Mouse (Mus musculus) spleen, adult 2 months (tissue): ENCODE data around the gene D230025D16Rik.

Experiments
- CTCF ChIP-seq: fragments of 200-500 bp; IDR thresholded peaks from 2 replicates; pipeline ENCODE4 v1.5.1; 2011; ENCODE audit warnings: mild to moderate bottlenecking, inconsistent platforms; ENCODE audit not compliant: insufficient read depth, insufficient read length, insufficient replicate concordance; ENCODE audit errors: extremely low read depth
- POLR2A ChIP-seq: fragments of 200-500 bp; IDR thresholded peaks from 2 replicates; pipeline ENCODE4 v1.6.1; 2011; ENCODE audit warnings: low read depth, low read length, inconsistent platforms

GRCm38 (mm10) chr8:105258911-105259720 lies 34.2 kb downstream of the D230025D16Rik start:
- TF ChIP-seq CTCF: no peak
- TF ChIP-seq POLR2A: no peak
